Mouse (Mus musculus) midbrain, embryonic 14.5 days (tissue): ENCODE data around the gene Tbc1d5. TPM values are rescaled to one million over a fixed set of nuclear protein-coding genes. Genes with fewer than 3 reads are reported as not detected.

Experiments used
- ATAC-seq: fragments of 200-750 bp; cut with Nextera tagmentation; 2 replicates; pipeline ENCODE4 v1.8.0; 2017; ENCODE audit warnings: moderate number of reproducible peaks, moderate library complexity; ENCODE audit not compliant: low FRiP score, low TSS enrichment
- DNase-seq: peaks from one replicate; pipeline ENCODE4 v3.0.0-alpha.2; 2015
- H3K27ac ChIP-seq: fragments of 300-500 bp; sonication (generic); replicated peaks from 2 replicates; pipeline ENCODE4 v1.5.1; 2014; ENCODE audit warnings: mild to moderate bottlenecking, low read depth, low read length, moderate library complexity
- H3K27me3 ChIP-seq: fragments of 300-500 bp; sonication (generic); 2 replicates; pipeline ENCODE4 v1.6.1; 2014; ENCODE audit warnings: low read length, control low read depth, mixed read lengths; ENCODE audit not compliant: control insufficient read depth, insufficient read depth
- H3K36me3 ChIP-seq: fragments of 300-500 bp; sonication (generic); 2 replicates; pipeline ENCODE4 v1.6.1; 2014; ENCODE audit warnings: low read length, control low read depth; ENCODE audit not compliant: control insufficient read depth, insufficient read depth
- H3K4me1 ChIP-seq: fragments of 300-500 bp; sonication (generic); 2 replicates; pipeline ENCODE4 v1.6.1; 2014; ENCODE audit warnings: mild to moderate bottlenecking, antibody characterized with exemption, low read length, control low read depth; ENCODE audit not compliant: control insufficient read depth, insufficient read depth
- H3K4me2 ChIP-seq: fragments of 300-500 bp; sonication (generic); 2 replicates; pipeline ENCODE4 v1.6.1; 2014; ENCODE audit warnings: mild to moderate bottlenecking, low read length, moderate library complexity
- H3K4me3 ChIP-seq: fragments of 300-500 bp; sonication (generic); replicated peaks from 2 replicates; pipeline ENCODE4 v1.5.1; 2014; ENCODE audit warnings: low read depth, low read length
- H3K9ac ChIP-seq: fragments of 300-500 bp; sonication (generic); replicated peaks from 2 replicates; pipeline ENCODE4 v1.6.1; 2014; ENCODE audit warnings: mild to moderate bottlenecking, low read length, moderate library complexity
- H3K9me3 ChIP-seq: fragments of 300-500 bp; sonication (generic); 2 replicates; pipeline ENCODE4 v1.6.1; 2016; ENCODE audit warnings: low read length, control low read depth, mixed read lengths; ENCODE audit not compliant: control insufficient read depth
- WGBS: fragments of 180-500 bp; shearing (Covaris S2); extraction: QIAGEN DNeasy Blood & Tissue Kit; methylation state at CpG from one replicate; pipeline ENCODE4 v1.1.7; 2014; 5-methylcytosine and 5-hydroxymethylcytosine counted together
- polyA plus RNA-seq: library from polyadenylated mRNA; unstranded; fragments of >200 nt; fragmentation: Nextera tagmentation; extraction: Ambion mirVana; gene quantifications from 2 replicates; pipeline ENCODE4 v1.2.1, GENCODE M21; 2014

Gene Tbc1d5
- polyA plus RNA-seq, 1 experiment from 2014 or later = 8.4 TPM

DNA sequence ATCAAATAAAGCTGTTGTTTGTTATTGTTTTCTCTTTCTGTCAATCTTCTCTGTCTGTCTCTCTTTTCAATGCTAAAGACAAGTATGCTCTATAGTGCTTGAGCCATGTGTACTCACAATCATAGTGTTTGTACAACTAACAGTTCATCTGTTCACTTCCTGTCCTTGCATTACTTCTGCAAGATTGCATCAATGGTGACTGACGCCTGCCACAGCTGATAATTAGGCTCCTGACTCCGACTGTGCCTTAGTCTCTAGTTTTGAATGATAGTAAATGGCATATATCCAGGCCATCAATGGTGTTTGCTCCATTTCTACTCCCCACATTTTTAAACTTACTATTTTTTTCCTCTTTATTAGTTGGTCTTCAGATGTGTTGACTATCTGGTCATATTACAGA is 162.8 kb downstream of the Tbc1d5 start:
- no peak for DNase-seq
- no peak overlapping the region for H3K9ac ChIP-seq
- no peaks in the 10 kb centered on the region for H3K27me3 ChIP-seq
- H3K4me1 ChIP-seq = no peaks in the 10 kb centered on the region
- H3K9me3 ChIP-seq = no peaks in the 10 kb centered on the region
- 76% methylated on average over 2 of the region's 2 CpGs for WGBS
- ATAC-seq = no peak
- no peaks in the 10 kb centered on the region for H3K36me3 ChIP-seq
- no peak overlapping the region for H3K27ac ChIP-seq
- no peak overlapping the region for H3K4me3 ChIP-seq
- H3K4me2 ChIP-seq = no peak overlapping the region

DNA sequence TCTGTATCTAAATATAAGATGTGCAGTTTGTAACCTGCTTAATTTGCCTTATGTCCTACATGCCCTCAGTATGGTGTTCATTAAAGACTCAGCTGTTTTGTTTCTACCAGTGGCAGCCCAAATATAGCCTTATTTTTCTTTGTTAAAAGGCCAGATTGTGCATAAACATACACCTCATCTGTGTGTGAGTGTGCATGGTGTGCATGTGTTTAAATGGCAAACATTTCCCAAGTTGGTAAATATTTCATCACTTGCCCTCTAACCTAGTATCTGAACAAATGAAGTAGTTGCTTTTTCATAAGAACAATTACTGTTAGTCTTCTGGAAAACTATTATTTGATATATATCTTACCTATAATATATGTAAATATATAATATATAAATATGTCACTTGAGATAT is 165.2 kb downstream of the Tbc1d5 start:
- no peaks in the 10 kb centered on the region for H3K27me3 ChIP-seq
- H3K27ac ChIP-seq = no peak overlapping the region
- ATAC-seq (no peak), DNase-seq (no peak)
- no peaks in the 10 kb centered on the region for H3K9me3 ChIP-seq
- H3K4me1 ChIP-seq = no peaks in the 10 kb centered on the region
- no peak overlapping the region for H3K4me3 ChIP-seq
- H3K9ac ChIP-seq = no peak overlapping the region
- H3K4me2 ChIP-seq = no peak overlapping the region
- no peaks in the 10 kb centered on the region for H3K36me3 ChIP-seq

GRCm38 (mm10) chr17:51003179-51003578 is 176.0 kb downstream of the Tbc1d5 start:
- Histone ChIP-seq H3K9me3 (no peaks in the 10 kb centered on the region), H3K4me2 (no peak overlapping the region), H3K27me3 (no peaks in the 10 kb centered on the region), H3K4me3 (no peak overlapping the region), H3K9ac (no peak overlapping the region), H3K27ac (no peak overlapping the region), H3K36me3 (no peaks in the 10 kb centered on the region), H3K4me1 (no peaks in the 10 kb centered on the region)
- 0 out of 2 replicates have a peak, but pooled peaks have one; percentile 31 for ATAC-seq
- DNase-seq = peak; percentile 23

GRCm38 (mm10) chr17:50998216-50998615 is 180.9 kb downstream of the Tbc1d5 start:
- DNase-seq (no peak), ATAC-seq (no peak)
- no peak overlapping the region for H3K9ac ChIP-seq
- no peaks in the 10 kb centered on the region for H3K4me1 ChIP-seq
- H3K9me3 ChIP-seq = 0 out of 2 replicates have a peak, but pooled peaks cover 3% of the 10 kb centered on the region
- H3K36me3 ChIP-seq = no peaks in the 10 kb centered on the region
- no peaks in the 10 kb centered on the region for H3K27me3 ChIP-seq
- H3K4me2 ChIP-seq = no peak overlapping the region
- WGBS = 71% methylated on average over 1 of the region's 1 CpGs
- no peak overlapping the region for H3K4me3 ChIP-seq
- H3K27ac ChIP-seq = no peak overlapping the region

DNA sequence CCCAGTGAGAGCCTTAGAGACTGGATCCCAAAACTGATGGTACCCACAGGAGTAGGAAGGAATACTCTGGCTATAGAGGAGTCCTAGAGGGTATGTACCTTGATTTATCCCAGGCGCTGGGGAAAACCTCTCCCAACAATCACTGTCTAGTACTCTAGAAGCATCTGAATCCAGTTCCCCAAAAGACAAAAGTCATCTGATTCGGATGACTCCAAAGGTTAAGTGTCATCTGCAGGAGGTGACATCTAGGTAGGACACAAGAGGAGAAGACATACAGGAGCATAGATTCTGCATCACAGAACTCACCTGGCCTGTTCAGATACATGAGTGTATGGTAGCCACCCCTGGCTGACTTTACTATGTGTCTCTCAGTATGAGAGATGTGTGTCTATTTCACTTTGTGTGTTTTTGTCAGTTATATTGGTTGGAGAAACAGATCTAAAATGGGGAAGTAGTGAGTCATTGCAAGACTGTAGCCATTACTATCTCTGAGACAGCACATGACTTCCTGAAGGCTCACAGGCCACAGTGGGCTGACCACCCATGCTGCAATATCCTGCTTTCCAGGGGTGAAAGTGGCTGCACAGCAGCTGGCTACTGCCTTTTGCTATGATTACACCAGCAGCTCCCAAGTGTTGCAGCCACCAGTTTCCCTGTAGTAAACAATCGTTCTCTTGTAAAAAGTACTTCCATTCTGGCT is 185.7 kb downstream of the Tbc1d5 start:
- H3K4me3 ChIP-seq = no peak overlapping the region
- 100% methylated on average over 3 of the region's 3 CpGs for WGBS
- H3K4me1 ChIP-seq = no peaks in the 10 kb centered on the region
- 0 out of 2 replicates have a peak, but pooled peaks cover 5% of the 10 kb centered on the region for H3K9me3 ChIP-seq
- no peak for DNase-seq
- no peak overlapping the region for H3K9ac ChIP-seq
- H3K36me3 ChIP-seq = no peaks in the 10 kb centered on the region
- no peaks in the 10 kb centered on the region for H3K27me3 ChIP-seq
- no peak for ATAC-seq
- no peak overlapping the region for H3K4me2 ChIP-seq
- no peak overlapping the region for H3K27ac ChIP-seq

- Histone ChIP-seq H3K4me3 (no peak overlapping the region), H3K4me2 (no peak overlapping the region), H3K9me3 (0 out of 2 replicates have a peak, but pooled peaks cover 5% of the 10 kb centered on the region), H3K9ac (no peak overlapping the region), H3K27me3 (no peaks in the 10 kb centered on the region), H3K4me1 (no peaks in the 10 kb centered on the region), H3K27ac (no peak overlapping the region), H3K36me3 (no peaks in the 10 kb centered on the region)
- ATAC-seq (no peak), DNase-seq (no peak)
- WGBS = 97% methylated on average over 2 of the region's 2 CpGs
Measured at GRCm38 (mm10) chr17:50990770-50991405, 188.3 kb downstream of the Tbc1d5 start.

GRCm38 (mm10) chr17:50987935-50988334 is 191.2 kb downstream of the Tbc1d5 start:
- Histone ChIP-seq H3K27ac (no peak overlapping the region), H3K9me3 (0 out of 2 replicates have a peak, but pooled peaks cover under 1% of the 10 kb centered on the region), H3K4me1 (no peaks in the 10 kb centered on the region), H3K4me2 (no peak overlapping the region), H3K27me3 (no peaks in the 10 kb centered on the region), H3K9ac (no peak overlapping the region), H3K4me3 (no peak overlapping the region), H3K36me3 (no peaks in the 10 kb centered on the region)
- WGBS = 67% methylated on average over 3 of the region's 3 CpGs
- no peak for ATAC-seq
- DNase-seq = peak; percentile 53

DNA sequence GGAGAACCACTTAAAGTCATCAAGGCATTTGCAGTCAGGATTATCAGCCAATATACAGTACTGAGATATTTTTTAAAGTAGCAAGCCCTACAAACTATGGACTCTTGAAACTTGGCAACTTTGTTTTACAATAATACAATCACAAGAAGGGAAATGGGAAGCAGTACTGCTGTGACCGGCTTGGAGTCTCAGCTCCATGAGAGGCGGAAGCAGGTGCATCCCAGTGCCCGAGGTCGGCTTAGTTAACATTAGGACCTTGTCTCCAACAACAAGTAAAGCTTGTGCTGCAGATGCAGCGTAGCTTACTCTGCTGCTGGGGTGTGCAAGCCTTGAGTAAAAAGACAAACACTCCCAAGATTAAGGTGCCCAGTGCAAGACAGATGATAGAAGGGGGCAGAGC is 197.2 kb downstream of the Tbc1d5 start:
- Histone ChIP-seq H3K27me3 (no peaks in the 10 kb centered on the region), H3K4me1 (no peaks in the 10 kb centered on the region), H3K9ac (no peak overlapping the region), H3K27ac (no peak overlapping the region), H3K4me3 (no peak overlapping the region), H3K4me2 (no peak overlapping the region), H3K36me3 (no peaks in the 10 kb centered on the region), H3K9me3 (no peaks in the 10 kb centered on the region)
- DNase-seq = no peak
- WGBS = 76% methylated on average over 5 of the region's 5 CpGs
- no peak for ATAC-seq

GRCm38 (mm10) chr17:50972142-50972541 is 207.0 kb downstream of the Tbc1d5 start:
- ATAC-seq (no peak), DNase-seq (peak; percentile 35)

More at GRCm38 (mm10) chr17:50972142-50972541, 207.0 kb downstream of the Tbc1d5 start:
- Histone ChIP-seq H3K9ac (no peak overlapping the region), H3K27ac (no peak overlapping the region), H3K4me3 (no peak overlapping the region), H3K27me3 (no peaks in the 10 kb centered on the region), H3K4me1 (no peaks in the 10 kb centered on the region), H3K9me3 (no peaks in the 10 kb centered on the region), H3K36me3 (no peaks in the 10 kb centered on the region), H3K4me2 (no peak overlapping the region)
- WGBS = 20% methylated on average over 1 of the region's 1 CpGs
